Mouse (Mus musculus): ENCODE results near the gene Pold1.

Pold1 gene

DNA sequence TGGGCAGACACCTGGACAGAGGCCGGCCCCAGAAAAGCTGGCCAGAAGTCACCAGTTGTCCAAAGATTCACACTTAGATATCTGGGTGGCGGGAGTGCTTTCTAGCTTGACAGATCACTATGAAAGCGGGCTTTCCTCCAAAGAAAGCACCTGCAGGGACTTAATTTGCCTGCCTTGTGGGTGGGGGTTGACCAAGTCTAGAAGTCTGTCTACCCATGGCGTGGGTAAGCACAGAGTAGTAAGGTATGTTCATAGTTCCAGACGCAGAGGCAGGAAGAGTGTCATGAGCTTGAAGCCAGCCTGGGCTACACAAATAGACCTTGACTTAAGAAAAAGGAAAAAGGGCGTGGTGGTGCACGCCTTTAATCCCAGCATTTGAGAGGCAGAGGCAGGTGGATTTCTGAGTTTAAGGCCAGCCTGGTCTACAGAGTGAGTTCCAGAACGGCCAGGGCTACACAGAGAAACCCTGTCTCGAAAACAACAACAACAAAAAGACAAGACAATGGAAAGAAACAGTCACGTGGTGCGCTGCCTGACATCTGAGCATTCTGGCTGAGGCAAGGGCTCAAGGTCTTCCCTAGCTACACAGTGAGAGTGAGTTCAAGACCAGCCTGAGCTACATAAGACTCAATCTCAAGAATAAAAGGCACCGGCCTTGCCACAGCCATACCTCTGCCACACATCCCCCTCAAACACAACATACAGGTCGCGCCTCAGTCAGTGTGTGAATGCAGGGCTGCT, 22.1 kb downstream of the Pold1 start:
- no peak for DNase-seq (ENCODE audit: low read depth, low spot score)

DNA sequence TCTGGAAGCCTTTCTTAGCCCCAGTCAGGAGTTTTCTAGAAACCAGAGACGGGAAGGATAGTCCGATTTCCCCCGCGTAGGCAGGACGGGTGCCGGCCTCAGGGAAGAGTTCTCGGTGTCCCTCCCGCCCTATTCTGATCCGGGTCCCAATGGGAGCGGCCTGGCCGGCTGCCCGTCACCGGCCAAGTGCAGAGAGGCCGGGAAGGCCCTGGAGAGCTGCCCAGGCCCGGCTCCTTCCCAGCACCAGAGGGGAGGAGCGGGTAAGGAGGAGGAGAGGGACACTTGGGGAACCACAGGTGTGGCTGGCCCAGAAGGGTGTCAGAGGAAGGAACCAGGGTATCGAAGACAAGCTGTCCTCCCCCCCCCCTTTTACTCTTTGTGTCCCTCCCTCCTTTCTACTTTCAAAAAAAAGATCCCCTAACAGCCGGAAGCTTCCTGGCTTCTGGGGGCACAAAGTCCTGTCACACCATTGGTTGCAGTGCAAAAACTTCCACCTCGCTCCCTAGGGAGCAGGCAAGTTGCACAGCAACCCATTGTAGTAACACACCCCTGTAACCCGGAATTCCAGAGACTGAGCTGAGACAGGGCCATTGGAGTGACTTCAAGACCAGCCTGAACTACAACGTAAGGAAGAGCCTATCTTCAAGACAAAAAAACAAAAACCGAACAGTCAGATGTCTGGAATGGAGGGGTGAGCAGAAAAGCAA, 23.4 kb downstream of the Pold1 start:
- DNase-seq (ENCODE audit: low read depth, low spot score) = no peak

DNA sequence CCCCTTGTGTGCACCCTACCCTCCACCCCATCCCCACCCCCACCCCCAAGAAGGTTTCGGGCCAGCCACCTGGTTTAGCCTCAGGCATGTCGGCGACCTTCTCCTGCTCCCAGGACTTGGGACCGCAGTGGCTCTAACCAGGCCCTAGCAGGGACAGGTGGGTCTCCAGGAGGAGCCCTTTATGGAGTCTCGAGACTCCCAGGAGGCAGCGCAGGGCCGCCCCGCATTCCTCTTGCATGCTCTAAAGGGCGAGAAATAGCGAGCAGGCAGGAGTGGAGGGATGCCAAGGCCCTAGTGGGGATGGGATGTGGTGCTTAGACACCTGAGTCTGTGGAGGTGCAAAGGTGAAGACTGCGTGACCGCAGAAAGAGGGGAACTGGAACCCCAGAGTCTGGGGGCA, 24.1 kb downstream of the Pold1 start, which contains the start of gene Mybpc2:
Gene Mybpc2, minus strand, starts transcription at position 155 of the 400 bp plus-strand sequence.
- no peak for DNase-seq (ENCODE audit: low read depth, low spot score)

DNA sequence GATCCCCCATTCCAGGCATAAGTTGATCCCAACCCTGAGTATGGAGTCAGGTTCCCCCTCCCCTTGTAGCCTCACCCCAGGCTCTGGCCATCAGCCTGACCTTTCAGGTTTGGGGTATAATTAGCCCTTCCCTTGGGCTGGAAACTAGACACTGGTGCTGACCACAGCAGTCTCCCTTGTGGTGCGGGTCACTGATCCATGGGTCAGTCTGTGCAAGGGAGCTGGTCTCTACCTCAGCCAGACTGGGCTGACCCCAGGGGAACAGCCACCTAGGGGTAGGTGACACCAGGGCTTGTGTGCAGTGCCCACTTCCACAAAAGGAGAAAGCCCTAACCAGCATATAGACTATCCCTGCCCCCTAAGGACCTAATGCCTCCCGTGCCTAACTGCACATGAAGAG, 25.6 kb downstream of the Pold1 start:
- no peak for DNase-seq (ENCODE audit: low read depth, low spot score)

DNA sequence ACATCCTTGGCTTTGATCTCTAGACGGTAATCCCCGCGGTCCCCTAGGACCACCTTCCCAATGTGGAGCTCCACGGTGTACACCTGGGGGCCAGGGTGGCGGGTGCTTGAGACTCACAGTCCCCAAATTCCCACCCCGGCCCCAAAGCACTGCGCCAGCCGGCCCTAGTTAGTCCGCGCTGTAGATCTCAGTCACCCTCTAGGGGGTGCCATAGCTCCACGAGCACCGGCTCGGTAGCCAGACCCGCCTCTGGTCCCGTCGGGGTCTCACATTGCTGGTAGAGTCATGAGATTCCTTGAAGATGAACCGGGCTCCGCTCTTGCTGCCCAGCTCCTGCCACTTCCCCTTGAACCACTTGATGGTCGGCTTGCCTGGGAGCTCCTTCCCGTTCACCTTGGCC, 26.9 kb downstream of the Pold1 start:
- no peak for DNase-seq (ENCODE audit: low read depth, low spot score)

DNA sequence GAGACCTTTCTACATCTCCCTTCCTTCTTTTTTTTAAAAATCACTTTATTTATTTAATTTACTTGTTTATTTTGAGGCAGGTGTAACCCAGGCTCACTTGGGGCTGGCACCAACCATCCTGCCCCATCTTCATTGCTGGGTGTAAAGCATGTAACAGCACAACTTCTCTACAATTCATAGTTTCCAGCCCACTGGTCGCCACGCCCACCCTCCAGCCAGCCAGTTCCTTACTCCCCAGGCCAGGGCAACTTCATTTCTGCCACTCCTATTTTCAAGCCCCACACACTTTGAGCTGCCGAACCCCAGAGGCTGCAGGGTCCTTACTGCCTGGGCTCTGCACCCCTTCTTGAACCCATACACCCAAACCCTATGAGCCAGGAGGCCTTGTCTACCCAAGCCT, 27.7 kb downstream of the Pold1 start:
- DNase-seq (ENCODE audit: low read depth, low spot score) = no peak

DNA sequence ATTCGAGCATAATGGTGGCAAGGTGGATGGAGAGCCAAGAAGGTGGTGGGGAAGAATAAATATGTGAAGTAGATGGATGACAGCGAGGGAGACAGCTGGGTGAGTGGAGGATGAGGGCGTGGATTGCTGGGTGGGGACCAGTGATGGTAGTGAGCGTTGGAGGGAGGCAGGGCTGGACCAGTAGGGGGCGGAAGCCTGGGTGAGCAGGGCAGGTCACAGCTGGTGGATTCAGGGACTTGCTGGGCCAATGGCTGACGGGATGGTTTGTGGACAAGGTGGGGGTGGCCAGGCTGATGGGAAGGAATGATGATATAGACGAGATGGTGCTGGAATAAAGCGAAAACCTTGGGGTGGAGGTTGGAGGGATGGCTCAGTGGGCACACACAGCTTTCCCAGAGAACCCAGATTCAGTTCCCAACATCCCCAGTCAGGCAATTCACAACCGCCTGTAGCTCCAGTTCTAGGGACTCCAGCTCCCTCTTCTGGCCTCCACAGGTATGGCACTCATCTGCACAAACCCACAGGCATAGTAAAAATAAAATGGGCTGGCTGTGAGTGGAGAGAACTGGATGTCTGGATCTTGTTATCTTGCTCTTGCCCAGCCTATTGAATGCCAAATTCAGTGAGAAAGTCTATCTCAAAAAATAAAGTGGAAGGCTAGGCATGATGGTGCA, 29.3 kb downstream of the Pold1 start:
- no peak for DNase-seq (ENCODE audit: low read depth, low spot score)

DNA sequence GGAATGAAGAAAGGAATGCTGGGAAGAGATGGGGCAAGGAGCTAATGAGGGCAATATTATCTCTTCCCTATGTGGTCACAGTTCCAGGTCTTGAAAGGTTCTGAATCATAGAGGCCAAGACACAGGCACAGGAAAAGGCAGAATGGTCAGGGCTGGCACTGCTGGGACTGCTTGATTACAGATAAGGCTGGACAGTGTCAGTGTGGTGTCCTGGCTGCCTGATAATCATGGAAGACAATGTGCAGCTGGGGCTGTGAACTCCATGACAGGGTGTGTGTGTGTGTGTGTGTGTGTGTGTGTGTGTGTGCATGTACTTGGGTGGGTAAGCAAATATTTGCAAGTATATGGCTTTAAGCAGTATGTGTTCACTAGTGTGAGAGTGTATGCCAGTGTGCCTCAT, 41.2 kb downstream of the Pold1 start:
- DNase-seq (ENCODE audit: low read depth, low spot score) = no peak

DNA sequence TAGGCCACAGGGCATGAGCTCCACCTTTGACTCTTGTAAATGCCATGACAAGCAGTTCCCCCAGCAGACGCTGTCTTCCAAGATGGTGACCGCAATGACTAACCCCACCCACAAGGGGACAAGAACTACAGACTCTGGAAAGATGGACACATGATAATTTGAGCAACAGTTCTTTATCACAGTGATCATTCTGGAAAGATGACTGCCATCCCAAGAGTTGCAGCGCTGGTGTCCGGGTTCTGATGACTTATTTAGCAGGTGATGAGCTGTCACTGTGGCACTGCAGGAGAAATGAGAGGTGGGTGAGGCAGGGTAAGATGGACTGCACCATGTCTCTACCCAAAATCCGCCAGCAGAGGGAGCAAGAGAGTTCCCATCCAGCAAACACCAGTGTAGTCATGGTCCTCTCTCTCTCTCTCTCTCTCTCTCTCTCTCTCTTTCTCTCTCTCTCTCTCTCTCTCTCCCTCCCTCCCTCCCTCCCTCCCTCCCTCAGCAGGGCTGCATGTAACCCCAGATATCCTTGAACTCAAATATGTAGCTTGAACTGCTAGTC, 47.0 kb downstream of the Pold1 start:
- DNase-seq (ENCODE audit: low read depth, low spot score) = peak; percentile 57

DNA sequence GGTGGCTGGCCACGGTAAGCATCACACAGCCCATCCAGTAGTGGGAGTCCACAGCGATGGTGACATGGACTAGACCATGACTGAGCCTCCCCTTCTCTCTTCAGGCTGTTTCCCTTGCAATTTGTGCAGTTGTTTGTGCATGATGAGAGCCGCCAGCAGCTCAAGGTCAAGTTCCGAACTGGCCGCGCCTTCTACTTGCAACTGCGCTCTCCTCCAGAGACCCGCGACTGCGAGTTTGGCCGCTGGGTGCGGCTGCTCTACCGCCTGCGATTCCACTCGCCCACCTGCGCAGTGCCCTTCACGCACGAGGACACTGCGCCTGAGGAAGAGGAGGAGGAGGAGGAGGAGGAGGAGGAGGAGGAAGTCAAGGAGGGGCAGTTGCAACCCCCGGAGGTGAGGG, 48.6 kb downstream of the Pold1 start:
- DNase-seq (ENCODE audit: low read depth, low spot score) = no peak

DNA sequence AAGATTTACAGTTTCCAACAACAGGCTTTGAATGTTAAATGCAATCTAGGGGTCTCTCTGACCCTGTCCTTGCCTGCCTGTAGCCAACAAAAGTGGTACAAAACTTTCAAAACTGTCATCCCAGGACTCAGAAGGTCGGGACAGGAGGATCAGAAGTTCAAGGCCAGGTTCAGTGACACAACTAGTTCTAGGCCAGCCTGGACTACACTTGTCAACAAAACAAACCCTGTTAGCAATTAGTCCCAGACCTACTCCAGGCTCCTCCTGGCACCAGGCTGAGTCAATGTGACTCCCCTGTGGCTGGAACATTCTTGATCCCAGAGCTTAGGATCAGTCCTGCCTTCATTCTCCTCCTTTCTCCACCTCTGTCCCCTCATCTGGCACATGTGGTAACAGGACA, 49.7 kb downstream of the Pold1 start:
- no peak for DNase-seq (ENCODE audit: low read depth, low spot score)

DNA sequence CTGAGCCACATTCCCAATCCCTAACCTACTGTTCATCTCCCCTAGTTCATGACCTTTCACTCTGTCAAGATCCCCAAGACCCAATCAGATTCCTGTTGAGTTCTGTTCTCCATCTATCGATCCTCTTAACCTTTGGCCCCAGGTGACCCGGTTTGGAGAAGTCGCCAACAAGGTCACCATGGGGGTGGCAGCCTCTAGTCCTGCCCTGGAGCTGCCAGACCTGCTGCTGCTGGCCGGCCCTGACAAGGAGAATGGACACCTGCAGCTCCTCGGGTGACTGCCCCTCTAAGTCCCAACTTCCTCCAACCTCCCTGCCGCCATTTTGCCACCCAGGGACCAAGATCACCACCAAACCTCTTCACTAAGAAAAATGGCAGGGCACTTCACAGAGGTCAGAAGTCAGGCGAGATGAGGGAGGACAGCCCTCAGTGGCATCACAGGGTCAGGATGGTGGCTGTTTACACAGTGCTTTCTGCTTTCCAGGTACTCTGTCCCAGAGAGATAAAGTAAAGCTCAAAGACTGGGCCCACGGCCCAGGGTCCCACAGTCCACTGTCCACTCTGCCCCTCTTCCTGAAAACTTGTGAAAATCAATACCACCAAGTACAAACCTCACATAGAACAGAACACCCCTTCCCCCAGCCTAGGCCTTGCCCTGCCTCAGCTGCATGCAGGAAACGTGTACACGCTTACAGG, 51.1 kb downstream of the Pold1 start:
- DNase-seq (ENCODE audit: low read depth, low spot score) = no peak

DNA sequence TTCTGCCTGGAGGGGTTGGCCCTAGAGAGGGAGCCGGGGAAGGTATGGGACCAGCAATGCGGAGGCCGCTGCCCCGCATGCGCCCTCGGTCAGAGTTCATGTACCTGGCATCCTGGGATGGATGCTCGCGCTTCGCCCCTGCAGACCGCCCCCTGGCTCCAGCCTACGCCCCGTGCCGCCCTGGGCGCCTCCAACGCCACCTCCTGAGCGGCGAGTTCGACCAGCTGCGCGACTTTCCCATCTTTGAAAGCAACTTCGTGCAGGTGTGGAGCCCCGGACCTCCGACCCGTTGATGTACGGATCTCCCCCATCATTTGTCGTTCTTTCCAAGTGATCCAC, 51.9 kb downstream of the Pold1 start:
- peak; percentile 34 for DNase-seq (ENCODE audit: low read depth, low spot score)

DNA sequence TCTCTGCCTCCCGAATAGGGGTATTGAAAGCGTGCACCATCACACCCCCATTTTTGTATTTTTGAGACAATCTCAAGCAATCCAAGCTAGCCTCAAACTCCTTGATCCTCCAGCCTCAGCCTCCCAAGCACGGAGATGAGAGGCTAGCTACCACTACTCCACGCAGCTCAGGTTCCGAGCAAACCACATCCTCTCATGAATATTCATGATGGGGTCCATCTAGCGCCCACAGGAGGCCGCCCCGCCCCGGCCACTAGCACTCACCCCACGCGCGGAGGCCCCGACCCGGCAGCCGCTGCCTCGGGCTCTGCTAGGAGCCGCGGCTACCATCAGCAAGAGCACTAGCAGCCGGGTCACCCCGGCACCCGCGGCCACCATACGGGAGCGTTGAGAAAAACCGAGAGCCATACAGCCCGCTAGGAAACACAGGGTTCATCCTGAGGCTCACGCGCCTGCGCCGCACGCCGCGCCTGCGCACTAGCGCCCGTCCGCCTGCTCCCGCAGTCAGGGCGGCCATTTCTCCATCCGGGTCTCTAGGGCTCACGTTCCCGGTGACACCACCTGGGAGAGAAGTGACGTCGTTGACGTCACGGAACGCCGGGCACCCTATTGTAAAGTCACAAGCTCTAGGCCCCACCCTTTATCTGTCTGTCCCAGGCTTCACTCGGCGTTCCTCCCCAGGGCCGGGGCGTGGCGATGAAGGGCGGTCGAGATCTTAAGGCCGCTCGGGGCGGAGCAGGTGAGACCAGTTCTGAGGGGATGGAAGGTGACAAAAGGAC, 52.5 kb downstream of the Pold1 start, which contains the start of the genes Emc10 and Fam71e1:
Gene Emc10, minus strand, starts transcription at position 538 of the 779 bp plus-strand sequence.
Gene Fam71e1, plus strand, starts transcription at position 590 of the 779 bp plus-strand sequence.
- DNase-seq (ENCODE audit: low read depth, low spot score) = peak; percentile 100

DNA sequence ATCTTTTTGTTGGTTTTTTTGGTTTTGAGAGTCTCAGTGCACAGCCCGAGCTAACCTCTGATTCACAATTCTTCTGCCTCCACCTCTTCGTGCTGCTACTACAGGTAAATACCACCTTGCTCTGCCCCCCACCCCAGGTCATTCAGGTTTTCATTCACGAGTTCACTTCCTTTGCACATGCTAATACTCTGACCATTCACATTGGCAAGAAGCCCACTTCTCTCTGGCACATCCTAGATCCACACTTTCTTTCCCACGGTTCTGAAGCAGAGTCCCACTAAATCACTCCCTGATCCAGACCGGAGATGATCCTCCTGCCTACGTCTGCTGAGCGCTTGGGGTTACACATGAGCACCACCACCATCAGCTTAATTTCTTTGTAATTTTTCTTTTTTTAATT, 53.6 kb downstream of the Pold1 start:
- DNase-seq (ENCODE audit: low read depth, low spot score) = no peak

DNA sequence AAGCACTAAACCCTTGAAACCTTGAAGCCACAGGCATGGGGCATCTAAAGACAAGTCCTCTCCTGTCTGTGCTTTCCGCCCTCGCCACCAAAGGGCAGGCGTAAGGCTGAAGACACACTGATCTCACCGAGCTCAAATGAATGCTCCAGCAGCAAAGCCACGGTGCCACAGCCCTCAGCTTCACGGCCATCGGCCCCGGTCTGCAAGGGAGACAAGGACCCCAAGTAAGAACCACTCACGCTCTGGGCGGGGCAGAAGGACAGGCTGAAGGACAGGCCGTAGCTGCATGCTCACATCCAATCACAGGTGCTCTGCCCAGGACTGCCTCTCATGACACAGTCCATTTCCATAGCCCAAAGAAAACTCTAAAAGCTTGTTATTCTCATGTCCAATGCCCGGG, 54.0 kb downstream of the Pold1 start:
- DNase-seq (ENCODE audit: low read depth, low spot score) = no peak

DNA sequence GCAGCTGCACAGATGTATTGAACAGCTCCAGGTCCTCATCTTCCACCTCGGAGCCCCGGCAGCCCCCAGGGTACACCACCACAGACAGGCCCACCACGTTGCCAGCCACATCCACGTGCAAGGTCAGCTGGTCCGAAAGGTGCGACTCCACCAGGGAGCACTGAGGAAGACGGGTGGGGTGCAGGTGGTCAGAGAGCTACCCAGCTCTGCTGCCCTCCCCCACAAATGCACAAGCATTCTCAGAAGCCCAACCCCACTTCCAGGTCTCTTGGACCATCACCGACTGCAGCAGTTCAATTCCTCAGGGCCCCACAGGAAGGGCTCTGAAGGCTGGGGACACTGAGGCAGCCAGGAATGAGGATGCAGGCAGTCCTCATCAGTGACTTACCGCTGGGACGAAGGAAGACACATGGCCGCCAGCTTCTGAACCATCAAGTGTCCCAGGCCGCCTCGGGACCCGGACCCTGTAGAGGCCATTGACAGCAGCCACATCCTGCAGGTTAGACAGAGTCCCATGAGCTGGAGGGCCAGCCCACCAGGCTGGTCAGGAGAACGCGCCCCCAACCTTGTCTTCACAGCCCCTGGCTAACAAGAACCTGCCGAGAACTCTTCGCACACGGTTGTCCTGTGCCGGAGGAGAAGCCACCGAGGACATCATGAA, 56.4 kb downstream of the Pold1 start:
- no peak for DNase-seq (ENCODE audit: low read depth, low spot score)

DNA sequence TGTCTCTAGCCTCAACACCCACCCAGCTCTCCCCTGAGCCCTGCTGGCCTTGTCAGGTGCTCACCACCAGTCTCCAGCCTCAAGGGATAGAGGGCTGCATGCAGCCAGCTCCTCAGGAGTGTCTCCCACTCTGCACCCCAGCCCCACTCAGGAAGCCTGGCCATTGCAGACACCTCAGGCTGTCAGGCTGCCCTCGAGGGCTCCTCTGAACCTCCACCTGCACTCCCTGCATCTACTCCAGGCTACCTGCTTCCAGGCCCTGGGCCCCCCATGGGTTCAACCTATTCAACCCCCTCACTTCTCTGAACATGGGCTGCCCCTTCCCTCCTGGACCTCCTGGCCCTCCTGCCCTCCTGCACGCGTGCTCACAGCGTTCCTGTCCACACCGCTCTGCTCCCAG, 57.3 kb downstream of the Pold1 start:
- no peak for DNase-seq (ENCODE audit: low read depth, low spot score)

DNA sequence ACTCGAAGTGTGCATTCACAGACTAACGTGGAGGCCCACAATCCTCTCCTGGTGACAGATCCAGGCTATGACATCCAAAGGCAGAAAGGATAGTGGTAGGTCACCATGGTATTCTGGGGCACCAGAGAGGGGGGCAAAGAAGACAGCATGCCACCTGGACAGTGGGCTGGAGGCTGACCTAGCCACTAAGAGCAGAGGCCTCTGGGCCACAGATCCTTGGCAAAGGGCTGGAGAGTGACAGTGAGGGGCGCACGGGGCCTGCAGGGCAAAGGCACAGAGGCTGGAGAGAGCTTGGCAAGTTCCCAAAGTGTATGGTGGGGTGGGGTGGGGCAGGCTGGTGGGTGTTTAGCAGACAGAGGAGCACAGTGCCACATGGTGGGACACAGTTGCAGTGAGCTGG, 58.4 kb downstream of the Pold1 start:
- no peak for DNase-seq (ENCODE audit: low read depth, low spot score)

DNA sequence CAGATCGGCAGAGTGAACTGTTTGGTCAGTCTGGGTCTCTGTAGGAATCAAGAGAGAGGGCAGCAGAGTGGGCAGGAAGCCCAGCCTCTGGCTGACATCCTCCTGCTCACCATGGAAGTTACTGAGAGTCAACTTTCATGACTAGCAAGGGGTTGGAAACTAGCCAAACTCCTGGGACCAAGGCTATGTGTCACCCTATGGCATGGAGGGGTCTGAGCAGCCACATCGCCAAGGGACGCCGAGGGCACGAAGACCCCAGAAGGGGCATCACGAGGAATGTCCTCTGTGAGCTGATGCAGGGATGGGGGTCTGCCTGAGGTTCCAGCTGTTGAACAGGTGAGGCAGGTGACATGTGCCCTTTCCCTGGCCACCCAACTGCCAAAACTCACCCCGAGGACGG, 60.1 kb downstream of the Pold1 start:
- DNase-seq (ENCODE audit: low read depth, low spot score) = no peak

Measured in embryo, embryonic 11.5 days (tissue).